Mouse (Mus musculus) monocyte, adult 5-6 weeks (primary cell): ENCODE results near the gene Vmn1r218. TPM values are rescaled to one million over a fixed set of nuclear protein-coding genes. Genes with fewer than 3 reads are reported as not detected.
"Not testable (repeated sequence)": the region's sequence is repeated elsewhere in the genome, so short reads cannot be mapped to it uniquely, and the experiment has no call there.

Experiments used
- ATAC-seq: fragments of 153-309, 156-312 bp; replicated peaks from 2 replicates; pipeline ENCODE4 v1.8.0; 2017; ENCODE audit warnings: mild to moderate bottlenecking; ENCODE audit not compliant: low TSS enrichment, insufficient number of reproducible peaks, severe bottlenecking, poor library complexity, low FRiP score
- total RNA-seq: library from RNA; stranded (forward); fragments of 200-1000, 200-491, 200-594 nt; gene quantifications from 3 replicates; pipeline ENCODE4 v1.2.3, GENCODE M21; 2017

The Vmn1r218 gene
- 0.11 TPM in 1 of 3 replicates, not detected in the others for total RNA-seq

DNA sequence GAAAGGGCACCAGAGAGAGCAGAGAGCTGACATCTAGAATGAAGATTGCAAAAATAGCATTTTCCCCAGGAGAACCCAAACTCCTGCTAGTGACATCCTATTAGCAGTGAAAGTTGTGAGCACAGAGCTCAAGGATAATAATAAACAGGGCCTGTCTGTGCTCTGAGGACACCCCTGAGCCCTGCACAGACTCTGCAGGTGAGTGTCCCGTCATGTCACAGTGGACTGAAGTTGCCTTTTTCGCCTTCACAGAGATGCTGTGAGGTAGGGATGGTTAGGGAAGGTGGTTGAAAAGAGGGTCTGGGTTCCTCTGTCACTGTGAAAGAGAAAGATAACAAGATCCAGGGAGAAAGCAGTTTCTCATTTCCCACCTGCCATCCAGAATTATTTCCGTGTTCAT lies at the start of gene Vmn1r218:
Vmn1r218 (plus strand) TSS at position 57 of the 400 bp plus-strand sequence.
- ATAC-seq = no peak

GRCm38 (mm10) chr13:23094386-23094785 lies 38.6 kb upstream of the Vmn1r218 start:
- no peak for ATAC-seq

GRCm38 (mm10) chr13:23118126-23118525 lies 14.8 kb upstream of the Vmn1r218 start, which contains the start of gene Vmn1r217:
Vmn1r217 (minus strand) TSS chr13:23118226.
- ATAC-seq = not testable (repeated sequence)

GRCm38 (mm10) chr13:23120611-23121010 lies 12.3 kb upstream of the Vmn1r218 start:
- no peak for ATAC-seq

DNA sequence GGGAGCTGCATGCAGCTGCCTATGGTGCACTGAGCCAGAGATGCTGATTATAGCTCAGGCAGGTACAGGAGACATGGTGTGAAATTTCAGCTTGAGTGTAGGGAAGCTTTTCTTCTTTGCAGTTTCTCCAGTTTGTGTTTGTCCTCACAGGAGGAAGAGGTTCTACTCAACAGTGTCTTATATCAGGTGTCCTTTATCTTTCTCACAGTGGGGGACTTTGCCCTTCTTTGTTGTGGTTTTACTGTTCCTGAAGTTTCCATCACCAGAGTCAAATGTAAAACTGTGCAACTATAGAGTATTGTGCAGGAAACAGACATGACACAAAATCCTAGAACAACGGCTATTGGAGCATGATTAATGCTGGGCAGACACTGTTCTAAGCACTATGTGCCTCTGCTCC lies 546 bp downstream of the Vmn1r218 start:
- no peak for ATAC-seq

GRCm38 (mm10) chr13:23138880-23139279 lies 5.9 kb downstream of the Vmn1r218 start:
- no peak for ATAC-seq

- ATAC-seq = no peak
These were observed 24.9 kb downstream of the Vmn1r218 start for GRCm38 (mm10) chr13:23157848-23158247.

- ATAC-seq = no peak
These were observed 26.1 kb downstream of the Vmn1r218 start, which contains the start of gene Vmn1r219 for GRCm38 (mm10) chr13:23159012-23159411. Vmn1r219 (plus strand) TSS chr13:23159312.

DNA sequence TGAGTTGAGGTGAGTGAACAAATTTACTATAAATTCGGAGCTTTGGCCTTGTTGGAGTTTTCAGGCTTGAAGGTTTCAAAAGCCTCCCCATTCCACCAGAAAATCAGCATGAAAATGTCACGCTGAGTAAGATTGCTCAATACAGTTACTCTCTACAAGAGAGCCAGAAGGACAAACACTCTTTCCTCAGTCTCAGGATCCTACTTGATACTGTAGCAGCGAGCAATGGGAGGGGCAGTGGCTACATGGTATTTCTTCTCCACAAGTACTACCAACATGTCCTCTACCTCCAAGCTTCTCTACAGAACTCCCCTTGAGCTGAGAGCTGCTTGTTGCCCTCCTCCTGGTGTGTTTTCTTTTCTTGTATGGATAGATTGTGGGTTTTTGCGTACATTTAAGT lies 33.5 kb downstream of the Vmn1r218 start:
- not testable (repeated sequence) for ATAC-seq

DNA sequence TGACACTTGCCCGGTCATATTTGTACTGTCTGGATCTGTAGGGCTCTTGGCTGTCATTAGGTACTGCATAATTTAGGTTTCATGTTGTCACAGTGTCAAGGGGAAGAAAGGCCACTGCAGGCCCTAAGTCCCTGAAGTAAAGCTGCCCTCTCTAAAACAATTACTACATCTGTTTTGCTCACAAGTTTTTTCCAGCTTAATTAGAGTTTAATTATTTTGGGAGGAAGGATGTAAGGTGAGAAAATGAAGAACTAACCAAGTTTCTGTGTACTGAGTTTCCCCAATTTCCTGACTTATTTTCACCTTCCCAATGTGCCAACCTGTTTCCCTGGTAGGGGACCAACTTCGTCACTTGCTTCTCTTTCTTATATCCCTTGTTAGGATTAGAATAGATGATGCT lies 54.9 kb downstream of the Vmn1r218 start, which contains the start of gene Vmn1r220:
Vmn1r220 (minus strand) TSS at position 101 of the 400 bp plus-strand sequence.
- ATAC-seq = no peak

Other genes starting within 250 kb of the Vmn1r218 start
- not detected in 3 replicates for gene Vmn1r212, start 248.9 kb upstream of the Vmn1r218 start, total RNA-seq
- not detected in 3 replicates for gene Vmn1r213, start 125.5 kb upstream of the Vmn1r218 start, total RNA-seq
- gene Vmn1r214, start 102.7 kb upstream of the Vmn1r218 start, total RNA-seq = not detected in 3 replicates
- not detected in 3 replicates for gene Vmn1r215, start 65.1 kb upstream of the Vmn1r218 start, total RNA-seq
- not detected in 3 replicates for gene Vmn1r217, start 14.9 kb upstream of the Vmn1r218 start, total RNA-seq
- 0.11 TPM in 1 of 3 replicates, not detected in the others for gene Vmn1r219, start 26.2 kb downstream of the Vmn1r218 start, total RNA-seq
- gene Vmn1r220, start 54.8 kb downstream of the Vmn1r218 start, total RNA-seq = not detected in 3 replicates
- gene Vmn1r221, start 81.0 kb downstream of the Vmn1r218 start, total RNA-seq = not detected in 3 replicates
- gene Vmn1r222, start 102.8 kb downstream of the Vmn1r218 start, total RNA-seq = not detected in 3 replicates
- gene Vmn1r223, start 114.0 kb downstream of the Vmn1r218 start, total RNA-seq = not detected in 3 replicates
- gene Zfp322a, start 236.1 kb downstream of the Vmn1r218 start, total RNA-seq = 27.6 to 70.6 TPM (median 42.7 TPM) in 3 replicates